Mouse (Mus musculus) adrenal gland, adult 8-10 months (tissue): ENCODE data around the gene Smc1b. TPM values are rescaled to one million over a fixed set of nuclear protein-coding genes. Genes with fewer than 3 reads are reported as not detected.
"Not testable (repeated sequence)": the region's sequence is repeated elsewhere in the genome, so short reads cannot be mapped to it uniquely, and the experiment has no call there.

ENCODE experiments used
- DNase-seq: peaks from one replicate; pipeline ENCODE4 v3.0.0; 2022
- total RNA-seq, 4 experiments: library from RNA; stranded (reverse); gene quantifications; 2 replicates each; pipeline ENCODE4 v1.2.4; 2022

Smc1b gene
- total RNA-seq, 4 experiments from 2014 or later, result not detected

- no peak for DNase-seq
These were observed 393 bp upstream of the Smc1b start for GRCm38 (mm10) chr15:85132193-85132520.

DNA sequence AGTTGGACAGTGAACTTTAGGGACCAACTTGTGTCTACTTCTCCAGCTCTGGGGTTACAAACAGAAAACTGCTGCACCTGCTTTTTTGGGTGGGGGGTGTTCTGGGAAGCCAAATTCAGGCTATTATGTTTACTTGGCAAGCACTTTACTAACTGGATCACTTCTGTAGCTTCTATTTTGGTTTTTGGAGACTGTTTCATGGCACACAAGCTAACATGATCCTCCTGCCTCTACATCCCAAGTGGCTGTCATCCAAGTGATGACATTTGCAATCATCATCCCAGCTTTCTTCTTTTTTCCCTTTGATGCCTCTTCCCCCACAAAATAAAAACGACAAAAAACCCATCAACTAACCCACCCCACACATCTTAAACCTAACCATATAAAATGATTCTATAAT is 46.1 kb downstream of the Smc1b start:
- no peak for DNase-seq

- no peak for DNase-seq
These were observed 59.1 kb downstream of the Smc1b start for GRCm38 (mm10) chr15:85072651-85073050.

DNA sequence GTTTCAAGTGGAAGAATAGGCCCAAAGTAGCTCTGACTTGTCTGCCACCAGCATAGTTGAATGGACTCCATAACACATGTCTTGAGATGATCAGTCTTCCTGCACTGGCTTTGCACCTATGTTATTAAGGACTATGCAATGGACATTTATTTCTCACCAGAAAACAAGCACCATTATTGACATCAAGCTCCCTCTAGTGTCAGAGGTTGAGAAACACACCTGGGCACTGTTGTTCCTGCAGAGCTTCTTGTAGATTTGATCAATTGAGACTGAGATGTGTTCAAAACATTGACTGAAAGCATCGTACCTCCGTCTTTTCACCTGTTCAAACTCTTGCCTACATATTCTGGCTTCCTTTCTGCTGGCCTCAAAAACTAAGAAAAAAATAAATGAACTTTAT is 61.2 kb downstream of the Smc1b start:
- no peak for DNase-seq

GRCm38 (mm10) chr15:85063421-85063820 is 68.3 kb downstream of the Smc1b start:
- no peak for DNase-seq

GRCm38 (mm10) chr15:85055186-85055585 is 76.6 kb downstream of the Smc1b start:
- no peak for DNase-seq

DNA sequence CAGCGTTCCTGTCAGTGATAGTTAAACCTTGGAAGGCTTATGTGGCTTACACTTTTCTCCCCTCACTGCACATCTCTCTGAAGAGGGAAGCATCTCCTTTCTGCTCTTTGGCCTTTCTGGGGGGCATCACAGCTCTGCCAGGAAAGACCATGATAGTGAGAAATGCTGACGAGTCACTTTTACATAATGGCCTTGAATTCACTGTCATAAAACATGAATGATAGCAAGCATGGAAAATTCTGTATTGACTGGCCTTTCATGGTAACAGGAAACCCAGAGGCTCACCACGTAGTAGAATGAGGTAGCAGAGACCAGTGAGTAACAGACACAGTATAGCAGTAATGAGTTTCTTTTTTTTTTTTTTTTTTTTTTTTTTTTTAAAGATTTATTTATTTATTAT is 77.7 kb downstream of the Smc1b start:
- no peak for DNase-seq

DNA sequence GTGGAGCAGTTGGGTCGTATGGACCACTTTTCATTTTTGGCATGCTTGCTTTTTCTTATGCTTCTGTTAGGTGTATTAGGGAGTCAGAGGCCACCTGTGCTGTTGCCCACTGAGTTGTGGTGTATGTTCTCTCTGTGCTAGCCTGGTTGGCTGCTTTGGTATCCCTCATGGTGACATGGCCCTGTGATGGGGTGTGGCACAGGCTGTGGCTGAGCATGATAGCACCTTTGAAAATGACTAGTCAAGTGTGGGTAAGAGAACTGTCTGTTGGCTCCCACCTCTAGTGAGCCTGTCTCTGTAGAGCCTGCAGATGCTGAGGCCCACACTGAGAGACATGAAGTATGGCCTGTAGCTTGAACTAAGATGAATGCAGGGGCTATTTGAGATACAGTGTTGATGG is 82.0 kb downstream of the Smc1b start:
- DNase-seq, result no peak

DNA sequence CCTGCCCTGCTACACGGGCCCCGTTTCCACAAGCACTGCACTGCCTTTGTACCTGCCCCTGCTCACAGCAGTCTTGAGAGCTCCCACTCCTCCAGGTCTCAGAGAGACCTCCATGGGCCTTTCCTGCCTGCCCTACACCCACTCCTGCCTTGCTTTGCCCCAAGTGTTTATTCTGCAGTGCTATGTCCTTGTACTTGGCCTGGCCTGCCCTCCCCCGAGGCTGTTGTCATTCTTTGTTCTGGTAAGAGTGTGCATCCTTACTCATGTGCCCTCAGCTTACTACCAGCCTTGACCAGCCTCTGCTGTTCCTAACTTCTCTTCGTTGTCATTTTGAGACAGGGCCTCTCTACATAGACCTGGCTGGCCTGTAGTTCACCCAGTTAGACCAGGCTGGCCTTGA is 83.9 kb downstream of the Smc1b start:
- peak; percentile 78 for DNase-seq

DNA sequence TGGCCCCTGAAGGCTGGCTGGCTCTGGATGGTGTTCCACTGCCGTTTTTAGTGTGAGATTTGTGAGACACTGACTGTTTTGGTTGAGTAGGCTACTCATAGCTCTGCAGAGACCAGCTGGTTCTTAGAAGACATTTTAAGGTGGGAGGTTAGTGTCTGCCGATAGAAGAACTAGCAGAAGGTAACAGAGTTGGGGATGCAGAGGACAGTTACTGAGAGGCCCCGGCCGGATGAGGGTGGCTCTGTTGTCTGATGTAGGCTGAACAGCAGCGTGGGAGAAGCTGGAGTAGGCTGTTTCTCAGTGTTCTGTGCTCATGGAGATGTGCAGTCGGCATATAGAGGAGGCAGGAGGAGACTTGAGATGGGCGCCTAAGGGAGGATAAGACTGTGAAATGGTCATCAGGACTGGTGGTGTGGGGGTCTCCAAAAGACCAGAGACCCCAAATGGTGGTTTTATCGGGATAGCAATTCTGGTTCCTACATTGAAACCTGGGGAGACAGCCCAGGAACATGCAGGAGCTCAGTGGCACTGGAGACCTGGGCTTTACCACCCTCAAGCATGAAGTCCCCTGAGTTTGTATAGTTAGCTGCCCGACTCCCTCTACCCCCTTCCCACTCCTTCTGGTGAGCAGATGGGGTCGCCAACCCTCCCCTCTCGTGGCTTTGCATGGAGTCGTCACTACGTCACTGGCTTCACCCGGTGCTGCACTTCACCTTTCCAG is 85.4 kb downstream of the Smc1b start:
- DNase-seq, result no peak

- no peak for DNase-seq
These were observed 88.0 kb downstream of the Smc1b start for GRCm38 (mm10) chr15:85043761-85044160.

GRCm38 (mm10) chr15:85043116-85043515 is 88.6 kb downstream of the Smc1b start:
- DNase-seq, result no peak

DNA sequence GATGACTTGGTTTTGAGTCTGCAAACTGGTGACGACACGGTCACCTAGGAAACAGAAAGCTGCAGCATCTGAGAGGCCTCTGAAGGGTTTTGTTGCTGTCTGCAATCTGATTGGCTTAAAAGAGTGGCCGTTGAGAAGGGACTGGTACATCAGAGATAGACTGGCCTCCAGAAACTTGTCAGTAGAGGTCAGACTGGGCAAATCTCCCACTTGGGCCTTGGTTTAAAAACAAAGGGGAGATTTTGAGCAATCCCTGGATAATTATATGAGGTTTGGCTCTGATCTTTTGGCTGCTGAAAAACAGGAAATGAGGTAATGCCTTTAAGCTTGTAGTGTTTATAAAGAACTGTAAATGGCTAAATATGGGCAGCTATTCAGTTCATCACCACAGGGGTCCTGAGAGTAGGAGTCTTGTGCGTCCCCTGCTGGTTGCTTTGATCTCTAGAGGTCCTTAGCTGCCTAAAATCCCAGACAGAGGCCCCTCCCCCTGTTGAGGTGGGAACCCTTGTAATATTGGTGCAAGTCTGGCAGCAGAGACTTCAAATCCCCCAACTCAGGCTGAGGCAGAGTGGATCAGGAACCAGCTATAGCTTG is 89.3 kb downstream of the Smc1b start:
- DNase-seq, result peak; percentile 75

DNA sequence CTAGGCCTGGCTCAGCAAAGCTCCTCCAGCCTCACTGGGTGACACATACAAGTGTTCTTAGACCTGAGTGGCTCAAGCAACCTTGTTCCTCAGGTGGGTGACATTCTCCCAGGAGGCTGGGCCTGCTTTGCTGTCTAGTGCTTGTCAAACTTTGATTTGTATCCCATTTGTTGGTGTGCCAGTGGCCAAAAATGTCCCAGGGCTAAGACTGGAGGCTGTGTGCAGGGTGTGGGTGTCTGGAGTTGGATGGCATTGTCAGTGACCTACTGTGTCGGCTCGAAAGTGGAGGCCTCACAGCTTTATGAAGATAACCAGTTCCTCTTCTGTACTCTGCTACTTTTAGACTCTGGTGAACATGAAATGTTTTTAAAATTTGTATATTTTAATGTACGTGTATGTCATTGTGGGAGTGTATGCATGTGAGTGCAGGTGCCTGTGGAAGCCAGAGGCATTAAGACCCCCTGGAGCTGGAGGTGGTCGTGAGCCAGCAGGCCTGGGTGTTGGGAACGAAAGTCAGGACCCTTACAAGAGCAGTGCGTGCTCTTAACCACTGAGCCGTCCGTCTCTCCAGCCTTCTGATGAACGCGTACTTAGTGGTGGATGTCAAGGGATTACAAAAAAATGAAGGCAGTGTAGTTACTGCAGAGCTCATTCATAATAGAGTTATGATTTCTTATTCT is 90.1 kb downstream of the Smc1b start:
- DNase-seq, result no peak

- no peak for DNase-seq
These were observed 94.4 kb downstream of the Smc1b start for GRCm38 (mm10) chr15:85037343-85037690.

- DNase-seq, result peak; percentile 97
These were observed 95.0 kb downstream of the Smc1b start for GRCm38 (mm10) chr15:85036566-85037342.

- not testable (repeated sequence) for DNase-seq
These were observed 97.8 kb downstream of the Smc1b start for GRCm38 (mm10) chr15:85033916-85034315.

DNA sequence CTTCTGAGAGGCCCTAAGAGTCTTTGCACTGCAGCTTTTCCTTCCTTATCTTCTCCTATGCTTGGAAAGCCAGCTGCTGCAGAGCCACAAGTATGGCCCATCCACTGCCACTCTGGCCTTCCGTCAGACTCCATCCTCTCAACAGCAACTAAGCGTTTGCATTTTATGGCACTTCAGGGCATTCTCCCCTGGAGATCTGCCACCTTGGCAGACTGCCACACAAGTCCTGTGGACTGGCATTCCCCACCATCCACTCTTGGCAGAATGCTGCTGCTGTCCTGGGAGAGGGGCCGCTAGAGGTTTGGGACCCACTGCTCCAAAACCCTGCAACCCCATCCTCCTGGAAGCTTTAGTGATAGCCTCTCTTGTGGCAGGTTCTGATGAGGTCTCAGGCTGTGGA is 99.9 kb downstream of the Smc1b start:
- no peak for DNase-seq

- DNase-seq, result not testable (repeated sequence)
These were observed 101.1 kb downstream of the Smc1b start for GRCm38 (mm10) chr15:85030643-85031042.

GRCm38 (mm10) chr15:85028648-85029047 is 103.1 kb downstream of the Smc1b start, which contains the start of gene Fam118a:
TSS of gene Fam118a (plus strand) at chr15:85028948.
- not testable (repeated sequence) for DNase-seq

DNA sequence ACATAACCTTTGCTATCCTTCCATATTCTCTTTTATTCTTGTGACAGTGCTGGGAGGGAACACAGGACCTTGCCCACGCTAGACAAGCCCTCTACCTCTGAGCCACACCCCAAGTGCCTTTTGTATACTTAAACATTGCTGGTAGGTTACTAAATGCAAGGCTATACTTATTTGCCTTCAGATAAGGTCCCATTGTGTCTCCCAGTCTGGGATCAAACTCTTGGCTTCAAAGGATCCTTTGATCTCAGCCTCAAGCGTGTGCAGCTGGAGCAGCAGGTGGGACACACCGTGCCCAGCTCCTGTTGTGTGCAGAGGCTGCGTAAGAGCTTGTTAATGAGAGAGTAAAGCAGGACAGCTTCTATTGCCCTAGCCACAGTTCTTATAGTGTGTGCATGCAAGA is 104.0 kb downstream of the Smc1b start:
- no peak for DNase-seq

- DNase-seq, result no peak
These were observed 105.6 kb downstream of the Smc1b start for GRCm38 (mm10) chr15:85026197-85026596.

GRCm38 (mm10) chr15:85022211-85022610 is 109.6 kb downstream of the Smc1b start:
- DNase-seq, result no peak
